Mouse (Mus musculus) bone marrow macrophage, adult 2 months (primary cell): ENCODE measurements around the gene Traf3ip1. TPM values are rescaled to one million over a fixed set of nuclear protein-coding genes. Genes with fewer than 3 reads are reported as not detected.

Experiments used
- H3K27ac ChIP-seq: 2 replicates; pipeline ENCODE4 v1.5.1; 2012; ENCODE audit warnings: low read depth, low read length; ENCODE audit not compliant: insufficient read depth
- H3K4me1 ChIP-seq: 2 replicates; pipeline ENCODE4 v1.6.1; 2012; ENCODE audit warnings: low read length; ENCODE audit not compliant: control insufficient read depth, insufficient read depth
- H3K4me3 ChIP-seq: 2 replicates; pipeline ENCODE4 v1.5.1; 2012; ENCODE audit warnings: mild to moderate bottlenecking, low read length, moderate library complexity; ENCODE audit not compliant: insufficient read depth
- CTCF ChIP-seq: IDR thresholded peaks from 2 replicates; pipeline ENCODE4 v1.5.1; 2012; ENCODE audit warnings: low read depth, mild to moderate bottlenecking, low read length, moderate library complexity
- POLR2A ChIP-seq: IDR thresholded peaks from 2 replicates; pipeline ENCODE4 v1.6.1; 2012; ENCODE audit warnings: mild to moderate bottlenecking, low read depth, low read length, borderline replicate concordance
- polyA plus RNA-seq: library from polyadenylated mRNA; stranded (reverse); fragments of >200 nt; gene quantifications from 2 replicates; pipeline ENCODE4 v1.2.4, GENCODE M21; 2012; ENCODE audit not compliant: missing spikeins, insufficient read depth, insufficient read length

Traf3ip1 gene
- polyA plus RNA-seq, 1 experiment, result 7.0 TPM

- no peak for TF ChIP-seq CTCF
- no peak for TF ChIP-seq POLR2A
- H3K4me1 ChIP-seq, result peaks cover 23% of the 10 kb centered on the region
- H3K4me3 ChIP-seq, result no peak overlapping the region
- no peak overlapping the region for H3K27ac ChIP-seq
Observed at GRCm38 (mm10) chr1:91454927-91455326, 39.5 kb upstream of the Traf3ip1 start.

- no peak for TF ChIP-seq CTCF
- Histone ChIP-seq H3K4me3 (0 out of 2 replicates have a peak overlapping the region, but pooled peaks have one; percentile 2), H3K4me1 (peaks cover 23% of the 10 kb centered on the region), H3K27ac (peak overlapping the region; percentile 18)
Observed at GRCm38 (mm10) chr1:91455661-91456161, 38.7 kb upstream of the Traf3ip1 start.

GRCm38 (mm10) chr1:91456301-91456801, 38.1 kb upstream of the Traf3ip1 start:
- Histone ChIP-seq H3K4me3 (0 out of 2 replicates have a peak overlapping the region, but pooled peaks have one; percentile 2), H3K27ac (peak overlapping the region; percentile 18), H3K4me1 (peaks cover 23% of the 10 kb centered on the region)
- TF ChIP-seq POLR2A, result no peak
- no peak for TF ChIP-seq CTCF

GRCm38 (mm10) chr1:91457116-91457515, 37.3 kb upstream of the Traf3ip1 start:
- H3K4me3 ChIP-seq, result no peak overlapping the region
- peaks cover 23% of the 10 kb centered on the region for H3K4me1 ChIP-seq
- TF ChIP-seq POLR2A (no peak), CTCF (no peak)
- no peak overlapping the region for H3K27ac ChIP-seq

GRCm38 (mm10) chr1:91457698-91458097, 36.7 kb upstream of the Traf3ip1 start:
- no peak for TF ChIP-seq CTCF
- no peak for TF ChIP-seq POLR2A
- Histone ChIP-seq H3K27ac (no peak overlapping the region), H3K4me1 (peaks cover 23% of the 10 kb centered on the region), H3K4me3 (no peak overlapping the region)

- TF ChIP-seq POLR2A (no peak), CTCF (no peak)
- Histone ChIP-seq H3K4me1 (peaks cover 23% of the 10 kb centered on the region), H3K4me3 (peak overlapping the region; percentile 65), H3K27ac (no peak overlapping the region)
Observed at GRCm38 (mm10) chr1:91458223-91458861, 36.1 kb upstream of the Traf3ip1 start.

GRCm38 (mm10) chr1:91459059-91459809, 35.2 kb upstream of the Traf3ip1 start, which contains the start of gene Per2:
TSS of gene Per2 (minus strand) at chr1:91459324.
- TF ChIP-seq POLR2A, result no peak
- no peak; the same call in 1 of the 2 replicates for TF ChIP-seq CTCF
- Histone ChIP-seq H3K27ac (no peak within 1 kb of the TSS), H3K4me3 (peak within 1 kb of the TSS; percentile 65), H3K4me1 (peaks cover 23% of the 10 kb centered on the region)

- H3K4me3 ChIP-seq, result peak overlapping the region; percentile 65
- H3K27ac ChIP-seq, result no peak overlapping the region
- peaks cover 23% of the 10 kb centered on the region for H3K4me1 ChIP-seq
- TF ChIP-seq POLR2A (no peak), CTCF (no peak)
Observed at GRCm38 (mm10) chr1:91460069-91460468, 34.4 kb upstream of the Traf3ip1 start.

GRCm38 (mm10) chr1:91460564-91460963, 33.9 kb upstream of the Traf3ip1 start:
- Histone ChIP-seq H3K4me3 (no peak overlapping the region), H3K27ac (no peak overlapping the region), H3K4me1 (peaks cover 18% of the 10 kb centered on the region)
- TF ChIP-seq CTCF (no peak), POLR2A (no peak)
